Mouse (Mus musculus) leukemia stem cell, adult 10-12 weeks (primary cell): ENCODE data around the gene Gm5105. TPM values are rescaled to one million over a fixed set of nuclear protein-coding genes. Genes with fewer than 3 reads are reported as not detected.

Source experiments
- polyA plus RNA-seq: library from polyadenylated mRNA; stranded (reverse); fragments of >175 nt; gene quantifications from 2 replicates; pipeline ENCODE4 v1.2.3, GENCODE M21; 2012; ENCODE audit warnings: low replicate concordance

The Gm5105 gene
- polyA plus RNA-seq = not detected in 2 replicates

DNA sequence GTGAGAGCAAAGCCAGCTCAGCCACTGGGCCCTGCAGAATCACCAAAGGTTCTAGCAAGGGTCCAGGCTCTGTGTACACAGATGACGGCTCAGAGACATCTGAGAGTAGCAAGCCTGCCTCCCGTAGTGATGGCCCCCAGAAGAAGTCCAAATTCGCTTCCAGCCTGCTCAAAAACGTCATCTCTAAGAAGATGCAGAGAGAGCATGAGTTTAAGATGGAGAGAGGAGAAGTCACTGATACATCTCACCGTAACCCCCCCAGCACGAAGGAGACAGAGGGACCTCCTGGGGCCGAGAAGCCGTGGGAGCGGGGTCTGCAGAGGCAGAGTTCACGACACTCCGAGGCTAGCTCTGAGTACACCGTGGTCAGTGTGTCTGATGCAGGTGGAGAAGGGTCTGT, at the start of gene Gm5105:
Gene Gm5105, minus strand, starts transcription at position 101 of the 400 bp plus-strand sequence.

GRCm38 (mm10) chr3:138064732-138065645, 2.2 kb downstream of the Gm5105 start, which contains the start of gene 1110002E22Rik:
Gene 1110002E22Rik (plus strand): TSS chr3:138065052.

Other genes with a start within 250 kb of the Gm5105 start
- 1,038 and 2,949 TPM in 2 replicates for gene H2afz, start 202.9 kb downstream of the Gm5105 start, polyA plus RNA-seq
- gene Dnajb14, start 199.7 kb downstream of the Gm5105 start, polyA plus RNA-seq = 1.5 TPM in 2 replicates
- 6.6 and 19.7 TPM in 2 replicates for gene Lamtor3, start 148.9 kb downstream of the Gm5105 start, polyA plus RNA-seq
- 1.9 and 9.0 TPM in 2 replicates for gene Dapp1, start 85.8 kb downstream of the Gm5105 start, polyA plus RNA-seq
- gene 1110002E22Rik, start 2.3 kb downstream of the Gm5105 start, polyA plus RNA-seq = 0.05 TPM in 1 of 2 replicates, not detected in the other
- 1.5 and 3.8 TPM in 2 replicates for gene Trmt10a, start 76.1 kb upstream of the Gm5105 start, polyA plus RNA-seq
- 0.23 and 0.35 TPM in 2 replicates for gene Mttp, start 77.6 kb upstream of the Gm5105 start, polyA plus RNA-seq
- gene 4930579F01Rik, start 126.4 kb upstream of the Gm5105 start, polyA plus RNA-seq = not detected in 2 replicates
- not detected in 2 replicates for gene Adh7, start 150.4 kb upstream of the Gm5105 start, polyA plus RNA-seq
- not detected in 2 replicates for gene Adh1, start 193.6 kb upstream of the Gm5105 start, polyA plus RNA-seq
- gene Adh6a, start 245.9 kb upstream of the Gm5105 start, polyA plus RNA-seq = not detected in 2 replicates